Mouse (Mus musculus) liver, embryonic 14.5 days (tissue): ENCODE measurements around the gene Dclre1a.

Experiments used
- CTCF ChIP-seq: IDR thresholded peaks from 2 replicates; pipeline ENCODE4 v1.5.1; 2016; ENCODE audit warnings: antibody characterized with exemption, low read depth, control low read depth
- EP300 ChIP-seq: IDR thresholded peaks from 2 replicates; pipeline ENCODE4 v1.6.1; 2016; ENCODE audit warnings: antibody characterized with exemption, low read depth

DNA sequence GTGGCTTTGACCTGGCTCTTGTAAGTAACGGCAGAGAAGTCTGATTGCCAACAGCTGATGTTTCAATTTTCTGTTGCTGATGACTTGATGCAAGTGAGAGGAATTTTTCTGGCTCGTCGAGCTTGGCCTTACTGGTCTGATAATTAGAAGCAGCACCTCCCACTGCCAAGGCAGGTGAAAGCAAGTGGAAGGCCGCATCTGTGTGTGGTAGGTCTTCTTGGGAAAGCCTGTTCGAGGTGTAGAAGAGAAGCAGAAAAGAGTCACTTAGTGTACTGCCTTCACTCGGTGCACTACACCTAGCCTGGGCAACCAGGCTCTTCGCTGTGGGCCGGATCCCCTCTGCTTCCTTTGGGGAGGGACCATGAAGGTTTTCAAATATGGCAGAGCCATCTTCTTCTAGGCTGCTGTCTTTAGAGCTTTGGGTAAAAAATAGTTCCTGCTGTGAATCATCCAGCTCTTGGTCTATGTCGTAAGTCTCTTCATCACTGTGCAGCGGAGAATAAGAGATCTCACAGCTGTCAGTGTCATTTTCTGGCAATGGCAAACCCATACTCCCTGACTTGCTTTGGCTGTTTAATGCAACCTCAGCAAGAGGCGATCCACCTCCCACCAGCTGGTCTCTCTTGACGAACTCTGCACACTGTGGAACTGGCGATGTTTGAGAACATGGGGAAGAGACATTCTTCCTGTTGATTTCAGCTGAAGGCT lies 3.2 kb downstream of the Dclre1a start:
- TF ChIP-seq CTCF (no peak), EP300 (no peak)
